In the genomic region with DNA sequence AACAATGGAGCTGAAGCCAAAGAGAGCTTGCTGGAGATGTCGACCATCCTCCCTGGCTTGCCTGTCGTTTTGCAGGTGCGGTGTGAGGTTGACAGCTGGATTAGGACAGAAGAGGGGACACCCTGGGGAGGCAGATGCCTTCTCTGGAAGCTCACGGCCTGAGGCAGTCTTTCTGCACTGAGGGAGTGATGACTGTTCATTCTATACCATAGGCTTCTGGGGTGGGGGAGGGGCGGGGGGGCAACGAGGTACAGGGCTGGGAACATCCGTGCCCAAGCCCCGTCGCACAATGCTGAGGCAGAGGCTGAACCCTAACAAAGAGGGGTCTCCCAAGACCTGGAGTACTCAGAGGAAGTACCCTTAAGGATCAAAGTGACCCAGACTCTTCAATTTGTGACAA, we compare ENCODE assay signal across 9 mouse cellular contexts. TPM values are rescaled to one million over a fixed set of nuclear protein-coding genes. Genes with fewer than 3 reads are reported as not detected.
DNase-seq lines count a peak whose midpoint lies in the region; ATAC-seq and TF ChIP-seq lines count a peak whose summit lies in the region.
"Had no signal": no experiment of that assay in that cellular context is flagged by ENCODE, and none has a peak within 500 bp of the region (broad histone marks: within the 10 kb centered on the region; RNA-seq: fewer than 3 reads in every experiment).

No protein-coding gene starts in this region.

- ATAC-seq in kidney, embryonic 14.5 days (ENCODE audit: low FRiP score, low TSS enrichment): peak; percentile 26; the same call in 1 of the 2 replicates
- ATAC-seq in embryonic facial prominence, embryonic 12.5 days (ENCODE audit: insufficient number of reproducible peaks, insufficient read depth, low FRiP score, low TSS enrichment): 0 out of 2 replicates have a peak, but pooled peaks have one; percentile 23
- ATAC-seq in intestine, embryonic 14.5 days (replicated peaks; ENCODE audit: low FRiP score, low TSS enrichment, low read depth): 0 out of 2 replicates have a peak, but pooled peaks have one; percentile 18
- ATAC-seq in midbrain, postnatal 0 days (ENCODE audit: low FRiP score): peak; percentile 59

- no peaks in the 10 kb centered on the region for H3K9me3 ChIP-seq in kidney, embryonic 14.5 days (ENCODE audit: control insufficient read depth, low read length)
- no peaks in the 10 kb centered on the region for H3K9me3 ChIP-seq in embryonic facial prominence, embryonic 12.5 days
- no peaks in the 10 kb centered on the region for H3K9me3 ChIP-seq in intestine, embryonic 14.5 days (ENCODE audit: control insufficient read depth, low read length)
- H3K9me3 ChIP-seq in midbrain, postnatal 0 days (ENCODE audit: low read length): no peaks in the 10 kb centered on the region
- H3K9me3 ChIP-seq: G1E had no signal

- no peak for TF ChIP-seq CTCF in midbrain, postnatal 0 days (IDR thresholded peaks at IDR 0.05)

- peaks cover 28% of the 10 kb centered on the region for H3K4me1 ChIP-seq in kidney, embryonic 14.5 days (ENCODE audit: control insufficient read depth, insufficient read depth, low read length)
- peaks cover 22% of the 10 kb centered on the region for H3K4me1 ChIP-seq in embryonic facial prominence, embryonic 12.5 days
- H3K4me1 ChIP-seq in intestine, embryonic 14.5 days (replicated peaks; ENCODE audit: control insufficient read depth, insufficient read depth, low read length): peaks cover 23% of the 10 kb centered on the region
- H3K4me1 ChIP-seq in midbrain, postnatal 0 days (ENCODE audit: insufficient read depth, low read length): peaks cover 8% of the 10 kb centered on the region

- peak overlapping the region; percentile 22; the same call in 1 of the 2 replicates for H3K4me3 ChIP-seq in kidney, embryonic 14.5 days (ENCODE audit: low read length)
- peak overlapping the region; percentile 30 for H3K4me3 ChIP-seq in embryonic facial prominence, embryonic 12.5 days
- peak overlapping the region; percentile 29 for H3K4me3 ChIP-seq in intestine, embryonic 14.5 days (ENCODE audit: low read depth, low read length)
- peak overlapping the region; percentile 29 for H3K4me3 ChIP-seq in midbrain, postnatal 0 days (ENCODE audit: low read depth, low read length)

- DNase-seq in kidney, adult 11 months: no peak
- no peak for DNase-seq in intestine, embryonic 14.5 days (ENCODE audit: low spot score)
- DNase-seq in midbrain, postnatal 0 days (ENCODE audit: low spot score): no peak
- no peak for DNase-seq in embryo, embryonic 10 days (ENCODE audit: low spot score)
- no peak for DNase-seq in thymus, postnatal 25 days
- no peak for DNase-seq in retina, postnatal 1 day

- no peaks in the 10 kb centered on the region for H3K36me3 ChIP-seq in kidney, embryonic 14.5 days (ENCODE audit: control insufficient read depth, insufficient read depth, low read length)
- no peaks in the 10 kb centered on the region for H3K36me3 ChIP-seq in embryonic facial prominence, embryonic 12.5 days
- no peaks in the 10 kb centered on the region for H3K36me3 ChIP-seq in intestine, embryonic 14.5 days (ENCODE audit: control insufficient read depth, insufficient read depth, low read length)
- H3K36me3 ChIP-seq in midbrain, postnatal 0 days (ENCODE audit: insufficient read depth, low read length): no peaks in the 10 kb centered on the region
- H3K36me3 ChIP-seq: G1E had no signal

- H3K27ac ChIP-seq in kidney, embryonic 14.5 days (ENCODE audit: low read depth, low read length): peak overlapping the region; percentile 96
- peak overlapping the region; percentile 89 for H3K27ac ChIP-seq in embryonic facial prominence, embryonic 12.5 days
- H3K27ac ChIP-seq in intestine, embryonic 14.5 days (ENCODE audit: low read depth): peak overlapping the region; percentile 90
- peak overlapping the region; percentile 97 for H3K27ac ChIP-seq in midbrain, postnatal 0 days (ENCODE audit: low read depth, low read length)

- peak overlapping the region; percentile 49 for H3K4me2 ChIP-seq in kidney, embryonic 14.5 days (replicated peaks; ENCODE audit: low read depth, low read length)
- H3K4me2 ChIP-seq in embryonic facial prominence, embryonic 12.5 days (replicated peaks): peak overlapping the region; percentile 54
- peak overlapping the region; percentile 47 for H3K4me2 ChIP-seq in intestine, embryonic 14.5 days (ENCODE audit: low read length)
- H3K4me2 ChIP-seq in midbrain, postnatal 0 days (ENCODE audit: low read depth, low read length, poor library complexity, severe bottlenecking): peak overlapping the region; percentile 52

- H3K27me3 ChIP-seq in kidney, embryonic 14.5 days (ENCODE audit: control insufficient read depth, insufficient read depth, low read length): no peaks in the 10 kb centered on the region
- H3K27me3 ChIP-seq in embryonic facial prominence, embryonic 12.5 days: no peaks in the 10 kb centered on the region
- no peaks in the 10 kb centered on the region for H3K27me3 ChIP-seq in intestine, embryonic 14.5 days (replicated peaks; ENCODE audit: control insufficient read depth, insufficient read depth, low read length)
- H3K27me3 ChIP-seq in midbrain, postnatal 0 days (ENCODE audit: insufficient read depth, low read length): no peaks in the 10 kb centered on the region

- 10% methylated on average over 9 of the region's 9 CpGs for WGBS in kidney, embryonic 14.5 days
- 7% methylated on average over 9 of the region's 9 CpGs for WGBS in embryonic facial prominence, embryonic 12.5 days
- WGBS in intestine, embryonic 14.5 days: 10% methylated on average over 9 of the region's 9 CpGs
- WGBS in midbrain, postnatal 0 days: 6% methylated on average over 9 of the region's 9 CpGs

- H3K9ac ChIP-seq in kidney, embryonic 14.5 days (ENCODE audit: low read depth, low read length): peak overlapping the region; percentile 47
- H3K9ac ChIP-seq in embryonic facial prominence, embryonic 12.5 days: peak overlapping the region; percentile 47; the same call in 1 of the 2 replicates
- peak overlapping the region; percentile 14; the same call in 1 of the 2 replicates for H3K9ac ChIP-seq in intestine, embryonic 14.5 days (ENCODE audit: low read length)
- H3K9ac ChIP-seq in midbrain, postnatal 0 days (replicated peaks; ENCODE audit: low read length, poor library complexity, severe bottlenecking): peak overlapping the region; percentile 46

RNA-seq across cellular contexts. Expression of a gene that starts 3.8 kb away (rescaled TPM):
- polyA plus RNA-seq in kidney, embryonic 14.5 days (2014; fragmentation: Nextera tagmentation; extraction: Ambion mirVana): 9.5 and 9.6 TPM in 2 replicates
- polyA plus RNA-seq in embryonic facial prominence, embryonic 12.5 days (2016; fragmentation: Nextera tagmentation; extraction: Ambion mirVana): 9.2 and 9.3 TPM in 2 replicates
- 13.9 and 15.4 TPM in 2 replicates for polyA plus RNA-seq in intestine, embryonic 14.5 days (2014; fragmentation: Nextera tagmentation; extraction: Ambion mirVana)
- total RNA-seq in midbrain, postnatal 0 days (2014; rRNA removed): 13.4 and 27.3 TPM in 2 replicates
- polyA plus RNA-seq in midbrain, postnatal 0 days (2015; fragmentation: Nextera tagmentation; extraction: Ambion mirVana): 14.4 and 16.5 TPM in 2 replicates

RNA-seq across cellular contexts. Expression of a gene that starts 9.1 kb away (rescaled TPM):
- polyA plus RNA-seq in kidney, embryonic 14.5 days (2014; fragmentation: Nextera tagmentation; extraction: Ambion mirVana): 297 and 364 TPM in 2 replicates
- polyA plus RNA-seq in embryonic facial prominence, embryonic 12.5 days (2016; fragmentation: Nextera tagmentation; extraction: Ambion mirVana): 420 and 454 TPM in 2 replicates
- 292 and 324 TPM in 2 replicates for polyA plus RNA-seq in intestine, embryonic 14.5 days (2014; fragmentation: Nextera tagmentation; extraction: Ambion mirVana)
- 605 and 625 TPM in 2 replicates for total RNA-seq in midbrain, postnatal 0 days (2014; rRNA removed)
- 510 and 517 TPM in 2 replicates for polyA plus RNA-seq in midbrain, postnatal 0 days (2015; fragmentation: Nextera tagmentation; extraction: Ambion mirVana)

RNA-seq across cellular contexts. Expression of a gene that starts 39.4 kb away (rescaled TPM):
- 0.32 and 0.90 TPM in 2 replicates for polyA plus RNA-seq in kidney, embryonic 14.5 days (2014; fragmentation: Nextera tagmentation; extraction: Ambion mirVana)
- 0.49 and 0.59 TPM in 2 replicates for polyA plus RNA-seq in embryonic facial prominence, embryonic 12.5 days (2016; fragmentation: Nextera tagmentation; extraction: Ambion mirVana)
- polyA plus RNA-seq in intestine, embryonic 14.5 days (2014; fragmentation: Nextera tagmentation; extraction: Ambion mirVana): 0.18 and 0.32 TPM in 2 replicates
- 4.3 and 4.6 TPM in 2 replicates for total RNA-seq in midbrain, postnatal 0 days (2014; rRNA removed)
- polyA plus RNA-seq in midbrain, postnatal 0 days (2015; fragmentation: Nextera tagmentation; extraction: Ambion mirVana): 3.3 and 4.0 TPM in 2 replicates
